Mouse (Mus musculus): ENCODE data around the gene Sptssb.

DNA sequence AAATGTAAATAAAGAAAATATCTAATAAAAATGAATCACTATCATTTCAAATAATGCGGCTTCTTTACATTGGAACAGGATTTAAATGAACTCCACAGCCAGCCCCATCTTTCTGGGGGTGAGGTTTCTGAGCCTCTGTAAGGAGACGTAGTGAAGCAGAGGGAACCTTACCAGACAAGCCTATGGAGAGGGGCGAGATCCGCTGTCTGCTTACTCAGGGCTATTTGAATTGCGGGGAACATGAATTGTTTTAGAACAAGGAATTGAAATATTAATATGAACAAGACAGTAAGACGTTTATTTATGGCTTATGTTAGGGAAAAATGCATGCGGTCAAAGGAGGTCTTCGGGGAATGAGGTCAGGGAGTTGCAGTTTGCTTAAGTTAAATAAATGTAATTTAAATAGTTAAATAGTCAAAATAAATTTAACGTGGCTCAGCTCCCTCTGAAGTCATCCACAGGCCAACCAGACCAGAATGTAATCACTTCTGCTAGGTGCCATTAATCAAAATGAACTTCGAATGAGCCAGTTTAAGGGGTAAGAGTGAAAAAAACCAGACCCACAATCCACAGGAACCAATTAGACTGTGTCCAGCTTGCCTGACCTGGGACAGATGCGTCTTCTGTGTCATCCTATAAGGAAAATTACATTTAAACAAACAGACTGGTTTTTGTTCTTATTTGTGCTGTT lies 46.6 kb downstream of the Sptssb start:
- TF ChIP-seq CTCF (IDR thresholded peaks at IDR 0.05; ENCODE audit: control insufficient read depth, insufficient read depth, insufficient read length) (no peak), MYOG (IDR thresholded peaks at IDR 0.05; ENCODE audit: control insufficient read depth, extremely low read depth, insufficient read length) (no peak), MYOD1 (IDR thresholded peaks at IDR 0.05; ENCODE audit: control insufficient read depth, insufficient read length, low read depth) (no peak), USF1 (IDR thresholded peaks at IDR 0.05; ENCODE audit: low read depth) (no peak)
